Mouse (Mus musculus): ENCODE measurements at regions not wholly inside any gene's neighbourhood (a gene's known extent, or its start where the extent isn't known, plus 50 kb on each side); places are given as distances from the start of the nearest gene placed in this dataset.

DNA sequence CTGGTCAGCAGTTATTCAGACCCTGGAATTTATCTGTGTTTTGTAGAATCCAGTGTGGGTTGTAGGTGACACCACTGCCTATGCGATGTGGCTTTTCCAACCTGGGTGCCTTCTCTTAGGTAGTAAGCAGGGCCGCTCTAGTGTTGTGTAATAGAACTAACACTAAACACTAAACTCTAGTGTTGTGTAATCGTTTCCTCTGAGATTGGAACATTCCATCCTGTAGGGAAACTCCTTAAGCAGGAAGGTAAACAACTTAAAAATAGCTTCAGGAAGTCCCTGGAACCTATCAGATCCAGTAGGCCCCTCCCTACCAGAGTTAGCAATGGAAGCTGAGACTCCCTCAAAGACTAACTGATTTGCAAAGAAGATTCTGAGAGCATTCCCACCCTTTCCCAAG lies 161.9 kb upstream of the Hs3st3a1 start:
- H3K27me3 ChIP-seq (ENCODE audit: control insufficient read depth, insufficient read depth, low read length): no peaks in the 10 kb centered on the region
- no peaks in the 10 kb centered on the region for H3K4me1 ChIP-seq (ENCODE audit: control insufficient read depth, insufficient read depth, low read length)
- no peak overlapping the region for H3K27ac ChIP-seq (ENCODE audit: low read depth, low read length)
- no peak overlapping the region for H3K4me3 ChIP-seq (ENCODE audit: low read depth, low read length)
- H3K36me3 ChIP-seq (ENCODE audit: control insufficient read depth, insufficient read depth, low read length): no peaks in the 10 kb centered on the region
- H3K4me2 ChIP-seq (ENCODE audit: low read depth): no peak overlapping the region
- H3K9me3 ChIP-seq (ENCODE audit: control insufficient read depth, low read length): no peaks in the 10 kb centered on the region
- H3K9ac ChIP-seq (ENCODE audit: low read length): no peak overlapping the region
- WGBS: 89% methylated on average over 3 of the region's 3 CpGs
- ATAC-seq (ENCODE audit: insufficient read depth, low FRiP score, low TSS enrichment) (no peak), DNase-seq (ENCODE audit: low spot score) (no peak)

DNA sequence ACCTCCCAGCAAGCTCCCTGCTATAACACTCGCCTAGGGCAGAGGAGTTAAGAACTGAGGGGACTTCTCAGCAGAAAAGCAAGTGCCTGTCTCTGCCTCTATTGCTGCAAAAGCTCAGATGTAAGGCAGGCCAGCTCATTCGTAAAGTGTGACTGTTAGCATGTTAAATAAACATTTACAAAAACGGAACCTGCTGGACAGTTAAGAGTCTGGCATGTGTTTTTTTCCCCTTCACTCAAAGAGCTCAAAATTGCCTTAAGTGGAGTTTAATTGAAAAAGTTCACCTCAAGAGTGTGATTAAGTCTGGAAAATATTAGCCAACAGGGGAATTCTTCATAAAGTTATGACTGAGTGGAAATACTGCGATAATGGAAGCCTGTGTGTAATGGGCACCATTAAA lies 167.0 kb upstream of the Hs3st3a1 start:
- ATAC-seq (ENCODE audit: insufficient read depth, low FRiP score, low TSS enrichment): no peak
- no peak for DNase-seq (ENCODE audit: low spot score)
- no peak overlapping the region for H3K9ac ChIP-seq (ENCODE audit: low read length)
- WGBS: 70% methylated on average over 4 of the region's 4 CpGs
- H3K4me2 ChIP-seq (ENCODE audit: low read depth): no peak overlapping the region
- no peak overlapping the region for H3K4me3 ChIP-seq (ENCODE audit: low read depth, low read length)
- H3K9me3 ChIP-seq (ENCODE audit: control insufficient read depth, low read length): no peaks in the 10 kb centered on the region
- H3K27ac ChIP-seq (ENCODE audit: low read depth, low read length): no peak overlapping the region
- no peaks in the 10 kb centered on the region for H3K4me1 ChIP-seq (ENCODE audit: control insufficient read depth, insufficient read depth, low read length)
- no peaks in the 10 kb centered on the region for H3K36me3 ChIP-seq (ENCODE audit: control insufficient read depth, insufficient read depth, low read length)
- no peaks in the 10 kb centered on the region for H3K27me3 ChIP-seq (ENCODE audit: control insufficient read depth, insufficient read depth, low read length)

DNA sequence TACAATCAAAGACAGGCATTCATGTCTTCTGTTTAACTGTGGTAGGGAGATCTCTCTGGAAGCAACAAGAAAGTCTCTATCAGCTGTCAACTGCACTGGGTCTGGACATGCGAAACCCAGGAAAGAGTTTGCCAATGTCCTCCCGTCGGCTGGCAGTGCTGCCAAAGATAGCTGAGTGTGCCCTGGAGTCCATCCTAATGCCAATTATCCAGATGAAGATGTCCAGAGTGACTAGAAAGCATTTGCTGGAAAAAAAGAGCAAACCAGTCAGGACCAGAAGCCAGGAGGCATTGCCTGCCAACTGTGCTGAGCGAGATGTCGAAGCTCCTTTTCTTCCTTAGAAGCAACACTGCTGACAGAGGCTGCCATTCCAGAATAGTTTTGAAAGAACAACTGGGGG lies 167.6 kb upstream of the Hs3st3a1 start:
- Histone ChIP-seq H3K36me3 (ENCODE audit: control insufficient read depth, insufficient read depth, low read length) (no peaks in the 10 kb centered on the region), H3K9ac (ENCODE audit: low read length) (no peak overlapping the region), H3K9me3 (ENCODE audit: control insufficient read depth, low read length) (no peaks in the 10 kb centered on the region), H3K4me3 (ENCODE audit: low read depth, low read length) (no peak overlapping the region), H3K4me1 (ENCODE audit: control insufficient read depth, insufficient read depth, low read length) (no peaks in the 10 kb centered on the region), H3K27ac (ENCODE audit: low read depth, low read length) (no peak overlapping the region), H3K27me3 (ENCODE audit: control insufficient read depth, insufficient read depth, low read length) (no peaks in the 10 kb centered on the region), H3K4me2 (ENCODE audit: low read depth) (no peak overlapping the region)
- 86% methylated on average over 5 of the region's 5 CpGs for WGBS
- ATAC-seq (ENCODE audit: insufficient read depth, low FRiP score, low TSS enrichment) (no peak), DNase-seq (ENCODE audit: low spot score) (no peak)

DNA sequence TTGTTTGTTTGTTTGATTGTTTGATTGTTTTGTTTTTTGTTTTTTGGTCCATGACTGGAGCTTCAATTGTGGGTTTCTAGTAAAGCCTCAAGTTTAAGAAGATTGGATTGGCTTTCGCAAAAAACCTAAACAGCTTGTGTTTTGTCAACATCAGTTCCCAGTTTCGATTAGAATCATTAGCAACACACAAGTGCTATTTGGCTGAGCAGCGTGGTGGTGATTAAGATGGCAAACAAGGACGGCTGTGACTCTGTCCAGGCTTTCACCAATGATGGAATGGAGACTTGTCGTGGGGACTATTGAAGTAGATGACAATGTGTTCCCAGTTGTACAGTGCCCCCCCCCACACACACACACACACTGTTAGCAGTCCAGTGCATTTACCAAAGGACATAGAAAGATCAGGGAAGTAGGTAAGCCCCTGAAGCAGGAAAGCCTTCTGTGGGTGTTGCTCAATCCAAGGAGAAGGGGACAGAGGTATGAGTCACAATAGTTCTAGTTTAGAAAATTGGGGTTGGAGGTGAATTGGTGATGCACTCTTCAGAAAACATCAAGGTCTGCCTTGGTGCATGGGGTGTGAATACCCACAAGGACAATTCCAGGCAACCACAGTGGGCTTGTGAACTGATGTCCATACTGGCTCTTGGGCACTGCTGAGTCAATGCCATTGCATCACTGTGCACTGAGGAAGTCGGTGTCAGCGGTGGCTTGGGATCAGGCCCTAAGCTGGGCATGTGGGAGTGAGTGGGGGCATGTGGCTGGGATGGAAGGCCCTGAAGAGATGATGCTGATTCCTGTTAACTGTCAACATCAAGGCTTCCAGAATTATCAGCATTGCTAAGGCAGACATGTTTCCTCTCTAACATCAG lies 174.5 kb upstream of the Cox10 start:
- no peaks in the 10 kb centered on the region for H3K27me3 ChIP-seq (ENCODE audit: control insufficient read depth, insufficient read depth, low read length)
- H3K36me3 ChIP-seq (ENCODE audit: control insufficient read depth, insufficient read depth, low read length): no peaks in the 10 kb centered on the region
- no peak for ATAC-seq (ENCODE audit: insufficient read depth, low FRiP score, low TSS enrichment)
- H3K9ac ChIP-seq (ENCODE audit: low read length): no peak overlapping the region
- H3K4me3 ChIP-seq (ENCODE audit: low read depth, low read length): no peak overlapping the region
- no peak overlapping the region for H3K4me2 ChIP-seq (ENCODE audit: low read depth)
- 81% methylated on average over 7 of the region's 7 CpGs for WGBS
- no peak for DNase-seq (ENCODE audit: low spot score)
- H3K4me1 ChIP-seq (ENCODE audit: control insufficient read depth, insufficient read depth, low read length): no peaks in the 10 kb centered on the region
- H3K27ac ChIP-seq (ENCODE audit: low read depth, low read length): no peak overlapping the region
- no peaks in the 10 kb centered on the region for H3K9me3 ChIP-seq (ENCODE audit: control insufficient read depth, low read length)

DNA sequence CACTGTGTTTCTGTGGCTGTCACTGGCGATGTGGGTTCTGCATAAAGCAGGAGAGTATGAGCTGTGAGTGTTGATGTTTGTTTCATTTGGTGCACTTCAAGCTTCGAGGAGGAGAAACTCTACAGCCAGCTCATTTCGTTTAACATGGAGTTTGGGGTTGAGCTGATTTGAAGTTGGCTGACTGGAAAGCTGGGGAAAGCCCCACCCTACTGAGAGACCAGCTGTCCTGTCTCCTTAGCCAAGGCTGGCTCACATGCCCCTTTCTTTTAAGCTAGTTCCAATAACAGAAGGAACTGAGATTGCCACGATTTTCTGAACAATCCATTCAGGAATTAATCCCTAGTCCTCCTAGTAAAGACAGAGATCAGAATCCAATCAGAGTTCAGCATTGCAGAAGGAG lies 157.6 kb upstream of the Cox10 start:
- 86% methylated on average over 4 of the region's 4 CpGs for WGBS
- no peaks in the 10 kb centered on the region for H3K4me1 ChIP-seq (ENCODE audit: control insufficient read depth, insufficient read depth, low read length)
- H3K9ac ChIP-seq (ENCODE audit: low read length): no peak overlapping the region
- DNase-seq (ENCODE audit: low spot score) (no peak), ATAC-seq (ENCODE audit: insufficient read depth, low FRiP score, low TSS enrichment) (no peak)
- no peaks in the 10 kb centered on the region for H3K27me3 ChIP-seq (ENCODE audit: control insufficient read depth, insufficient read depth, low read length)
- no peaks in the 10 kb centered on the region for H3K9me3 ChIP-seq (ENCODE audit: control insufficient read depth, low read length)
- H3K4me2 ChIP-seq (ENCODE audit: low read depth): no peak overlapping the region
- H3K27ac ChIP-seq (ENCODE audit: low read depth, low read length): no peak overlapping the region
- no peaks in the 10 kb centered on the region for H3K36me3 ChIP-seq (ENCODE audit: control insufficient read depth, insufficient read depth, low read length)
- H3K4me3 ChIP-seq (ENCODE audit: low read depth, low read length): no peak overlapping the region

DNA sequence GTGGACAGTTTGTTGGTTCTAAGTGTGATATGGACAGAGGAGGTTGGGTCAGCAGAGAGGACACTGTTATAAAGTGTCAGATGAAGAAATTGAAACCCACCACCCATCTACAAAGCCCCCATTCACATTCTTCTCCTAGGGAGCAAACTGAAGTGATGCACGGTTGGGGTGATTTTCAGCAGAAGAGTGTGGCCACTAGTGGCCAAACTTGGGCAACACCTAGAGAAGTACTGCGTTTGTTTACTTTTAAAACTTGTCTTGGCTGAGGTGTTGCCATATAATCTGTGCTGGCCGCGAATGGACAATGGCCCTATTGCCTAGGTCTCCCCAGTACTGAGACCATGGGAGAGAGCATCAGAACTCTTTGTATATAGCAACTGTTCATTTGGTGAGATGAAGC lies 150.8 kb upstream of the Cox10 start:
- H3K4me1 ChIP-seq (ENCODE audit: control insufficient read depth, insufficient read depth, low read length): no peaks in the 10 kb centered on the region
- H3K27me3 ChIP-seq (ENCODE audit: control insufficient read depth, insufficient read depth, low read length): no peaks in the 10 kb centered on the region
- ATAC-seq (ENCODE audit: insufficient read depth, low FRiP score, low TSS enrichment) (no peak), DNase-seq (ENCODE audit: low spot score) (no peak)
- no peak overlapping the region for H3K9ac ChIP-seq (ENCODE audit: low read length)
- WGBS: 78% methylated on average over 4 of the region's 4 CpGs
- H3K4me2 ChIP-seq (ENCODE audit: low read depth): no peak overlapping the region
- no peaks in the 10 kb centered on the region for H3K36me3 ChIP-seq (ENCODE audit: control insufficient read depth, insufficient read depth, low read length)
- H3K27ac ChIP-seq (ENCODE audit: low read depth, low read length): no peak overlapping the region
- no peaks in the 10 kb centered on the region for H3K9me3 ChIP-seq (ENCODE audit: control insufficient read depth, low read length)
- no peak overlapping the region for H3K4me3 ChIP-seq (ENCODE audit: low read depth, low read length)

DNA sequence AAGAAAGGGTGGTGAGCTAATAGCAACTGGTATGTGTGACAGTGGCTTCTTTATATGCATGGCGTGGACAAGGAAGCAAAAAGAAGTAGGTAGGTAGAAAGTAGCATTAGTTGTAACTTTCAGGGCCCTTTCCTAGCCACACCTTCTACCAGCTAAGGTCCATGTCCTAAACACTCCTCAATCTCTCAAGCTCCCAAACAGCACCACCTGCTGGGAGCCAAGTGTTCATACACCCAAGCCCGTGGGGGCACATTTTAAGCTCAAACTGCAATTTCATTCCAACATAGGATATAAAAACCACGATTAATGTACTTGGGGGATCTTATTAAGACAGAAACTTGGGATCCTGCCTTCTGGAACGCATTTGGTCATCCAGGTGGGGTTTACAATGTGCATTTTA lies 141.6 kb upstream of the Cox10 start:
- WGBS: 87% methylated on average over 4 of the region's 4 CpGs
- Histone ChIP-seq H3K27ac (ENCODE audit: low read depth, low read length) (no peak overlapping the region), H3K27me3 (ENCODE audit: control insufficient read depth, insufficient read depth, low read length) (no peaks in the 10 kb centered on the region), H3K9ac (ENCODE audit: low read length) (no peak overlapping the region), H3K4me1 (ENCODE audit: control insufficient read depth, insufficient read depth, low read length) (no peaks in the 10 kb centered on the region), H3K4me2 (ENCODE audit: low read depth) (no peak overlapping the region), H3K9me3 (ENCODE audit: control insufficient read depth, low read length) (no peaks in the 10 kb centered on the region), H3K4me3 (ENCODE audit: low read depth, low read length) (no peak overlapping the region), H3K36me3 (ENCODE audit: control insufficient read depth, insufficient read depth, low read length) (no peaks in the 10 kb centered on the region)
- ATAC-seq (ENCODE audit: insufficient read depth, low FRiP score, low TSS enrichment) (no peak), DNase-seq (ENCODE audit: low spot score) (no peak)

DNA sequence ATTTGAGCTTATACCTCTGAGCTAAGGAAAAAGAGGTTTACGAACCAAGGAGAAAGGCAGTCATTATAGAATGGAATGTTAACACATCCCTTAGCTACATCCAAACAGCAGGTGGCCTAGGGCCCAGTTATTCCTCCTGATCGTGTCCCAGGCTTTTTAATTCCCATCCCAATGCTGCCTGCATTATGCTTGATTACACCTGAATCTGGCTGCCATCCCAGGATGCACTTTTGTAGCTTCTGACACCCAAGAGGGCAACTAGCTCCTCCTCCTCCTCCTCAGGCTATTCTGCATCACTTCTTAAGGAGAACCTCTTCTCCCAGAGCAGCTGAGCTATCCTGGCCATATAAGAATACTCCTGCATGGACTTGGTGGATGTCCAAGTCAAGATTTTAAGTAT lies 137.9 kb upstream of the Cox10 start:
- no peak for DNase-seq (ENCODE audit: low spot score)
- Histone ChIP-seq H3K27me3 (ENCODE audit: control insufficient read depth, insufficient read depth, low read length) (no peaks in the 10 kb centered on the region), H3K4me3 (ENCODE audit: low read depth, low read length) (no peak overlapping the region), H3K9ac (ENCODE audit: low read length) (no peak overlapping the region), H3K4me2 (ENCODE audit: low read depth) (no peak overlapping the region), H3K36me3 (ENCODE audit: control insufficient read depth, insufficient read depth, low read length) (no peaks in the 10 kb centered on the region), H3K27ac (ENCODE audit: low read depth, low read length) (no peak overlapping the region), H3K9me3 (ENCODE audit: control insufficient read depth, low read length) (no peaks in the 10 kb centered on the region), H3K4me1 (ENCODE audit: control insufficient read depth, insufficient read depth, low read length) (no peaks in the 10 kb centered on the region)
- ATAC-seq (ENCODE audit: insufficient read depth, low FRiP score, low TSS enrichment): no peak
- 57% methylated on average over 2 of the region's 2 CpGs for WGBS

DNA sequence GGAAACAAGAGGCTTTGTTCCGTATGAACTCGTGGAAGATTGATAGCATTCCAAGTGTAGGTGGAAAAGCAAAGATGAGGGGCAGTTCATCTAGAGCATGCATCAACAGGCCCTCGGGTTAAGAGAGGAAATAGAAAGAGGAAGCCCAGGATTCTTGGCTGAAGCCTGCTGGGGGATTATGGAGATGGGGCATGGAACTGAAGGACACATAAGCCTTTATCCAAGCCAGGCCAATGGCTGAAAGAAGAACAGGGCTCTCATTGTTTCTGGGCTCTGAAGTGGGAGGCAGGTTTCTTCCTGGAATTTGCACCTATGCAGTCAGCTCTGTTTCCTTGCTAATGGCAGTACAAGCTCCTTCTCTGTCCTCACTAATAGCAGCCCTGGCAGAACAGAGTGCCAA lies 131.6 kb upstream of the Cox10 start:
- Histone ChIP-seq H3K4me2 (ENCODE audit: low read depth) (no peak overlapping the region), H3K36me3 (ENCODE audit: control insufficient read depth, insufficient read depth, low read length) (no peaks in the 10 kb centered on the region), H3K27ac (ENCODE audit: low read depth, low read length) (no peak overlapping the region), H3K9me3 (ENCODE audit: control insufficient read depth, low read length) (no peaks in the 10 kb centered on the region), H3K9ac (ENCODE audit: low read length) (no peak overlapping the region), H3K4me3 (ENCODE audit: low read depth, low read length) (no peak overlapping the region), H3K27me3 (ENCODE audit: control insufficient read depth, insufficient read depth, low read length) (no peaks in the 10 kb centered on the region), H3K4me1 (ENCODE audit: control insufficient read depth, insufficient read depth, low read length) (no peaks in the 10 kb centered on the region)
- WGBS: 63% methylated on average over 3 of the region's 3 CpGs
- DNase-seq (ENCODE audit: low spot score) (no peak), ATAC-seq (ENCODE audit: insufficient read depth, low FRiP score, low TSS enrichment) (no peak)
